Mouse (Mus musculus) thymus, adult 2 months (tissue): ENCODE measurements around the gene Eno2.

Experiments
- CTCF ChIP-seq: fragments of 200-500 bp; IDR thresholded peaks from 2 replicates; pipeline ENCODE4 v1.5.1; 2012; ENCODE audit warnings: mild to moderate bottlenecking, control low read depth, low read length, moderate library complexity, borderline replicate concordance; ENCODE audit not compliant: control insufficient read depth, poor library complexity, insufficient read depth; ENCODE audit errors: extremely low read depth
- POLR2A ChIP-seq: fragments of 200-500 bp; IDR thresholded peaks from 2 replicates; pipeline ENCODE4 v1.6.1; 2012; ENCODE audit warnings: mild to moderate bottlenecking, low read length, control low read depth, moderate library complexity; ENCODE audit not compliant: control insufficient read depth, poor library complexity, insufficient read depth; ENCODE audit errors: extremely low read depth

- no peak for TF ChIP-seq CTCF
- TF ChIP-seq POLR2A = no peak
Measured at GRCm38 (mm10) chr6:124817125-124817524, 47.7 kb upstream of the Eno2 start.
